Mouse (Mus musculus) ES-Bruce4 (cell line): ENCODE results near the gene Cep89. TPM values are rescaled to one million over a fixed set of nuclear protein-coding genes. Genes with fewer than 3 reads are reported as not detected.

Experiments used
- H3K27ac ChIP-seq: 2 replicates; pipeline ENCODE4 v1.5.1; 2012; ENCODE audit warnings: low read length, inconsistent platforms; ENCODE audit not compliant: insufficient read depth
- H3K27me3 ChIP-seq: 2 replicates; pipeline ENCODE4 v1.6.1; 2012; ENCODE audit warnings: mild to moderate bottlenecking, low read length, inconsistent platforms; ENCODE audit not compliant: control insufficient read depth, poor library complexity, insufficient read depth, severe bottlenecking
- H3K36me3 ChIP-seq: 2 replicates; pipeline ENCODE4 v1.6.1; 2012; ENCODE audit warnings: inconsistent platforms, mild to moderate bottlenecking, low read length, moderate library complexity; ENCODE audit not compliant: control insufficient read depth, poor library complexity, insufficient read depth, severe bottlenecking
- H3K4me1 ChIP-seq: one replicate; pipeline ENCODE4 v1.8.1; 2011; ENCODE audit warnings: low read length; ENCODE audit not compliant: control insufficient read depth, insufficient read depth
- H3K4me3 ChIP-seq: 2 replicates; pipeline ENCODE4 v1.5.1; 2011; ENCODE audit warnings: low read depth, mild to moderate bottlenecking, low read length
- H3K9ac ChIP-seq: 2 replicates; pipeline ENCODE4 v1.6.1; 2012; ENCODE audit warnings: low read depth, mild to moderate bottlenecking, inconsistent platforms; ENCODE audit not compliant: poor library complexity, severe bottlenecking
- H3K9me3 ChIP-seq: replicated peaks from 2 replicates; pipeline ENCODE4 v1.6.1; 2012; ENCODE audit warnings: mild to moderate bottlenecking, low read length, inconsistent platforms; ENCODE audit not compliant: control insufficient read depth, poor library complexity, insufficient read depth, severe bottlenecking
- CTCF ChIP-seq: IDR thresholded peaks from one replicate; pipeline ENCODE4 v1.8.1; 2011; ENCODE audit warnings: low read depth, low read length
- EP300 ChIP-seq: IDR thresholded peaks from 2 replicates; pipeline ENCODE4 v1.6.1; 2011; ENCODE audit warnings: low read depth, low read length; ENCODE audit not compliant: insufficient read depth
- POLR2A ChIP-seq: IDR thresholded peaks from one replicate; pipeline ENCODE4 v1.8.1; 2011; ENCODE audit warnings: low read length; ENCODE audit not compliant: insufficient read depth
- polyA plus RNA-seq: library from polyadenylated mRNA; stranded (reverse); fragments of >200 nt; gene quantifications from 2 replicates; pipeline ENCODE4 v1.2.4, GENCODE M21; 2011; ENCODE audit warnings: low read depth; ENCODE audit not compliant: missing spikeins, insufficient read depth, insufficient read length

Gene Cep89
- polyA plus RNA-seq, 1 experiment = 40.2 TPM

- Histone ChIP-seq H3K36me3 (no peaks in the 10 kb centered on the region), H3K9me3 (no peaks in the 10 kb centered on the region), H3K27ac (no peak overlapping the region), H3K4me3 (no peak overlapping the region), H3K9ac (no peak overlapping the region), H3K4me1 (no peaks in the 10 kb centered on the region), H3K27me3 (no peaks in the 10 kb centered on the region)
- TF ChIP-seq POLR2A (no peak), EP300 (no peak), CTCF (no peak)
These were observed 25.7 kb upstream of the Cep89 start for GRCm38 (mm10) chr7:35371096-35371495.

GRCm38 (mm10) chr7:35372483-35373017 lies 24.3 kb upstream of the Cep89 start:
- Histone ChIP-seq H3K9ac (no peak overlapping the region), H3K36me3 (no peaks in the 10 kb centered on the region), H3K9me3 (no peaks in the 10 kb centered on the region), H3K4me1 (no peaks in the 10 kb centered on the region), H3K4me3 (no peak overlapping the region), H3K27ac (no peak overlapping the region), H3K27me3 (no peaks in the 10 kb centered on the region)
- no peak for TF ChIP-seq POLR2A
- no peak for TF ChIP-seq EP300
- TF ChIP-seq CTCF = no peak

GRCm38 (mm10) chr7:35373146-35373989 lies 23.5 kb upstream of the Cep89 start:
- TF ChIP-seq POLR2A = no peak
- TF ChIP-seq EP300 = peak; percentile 59; the same call in 1 of the 2 replicates
- TF ChIP-seq CTCF = no peak
- Histone ChIP-seq H3K27me3 (no peaks in the 10 kb centered on the region), H3K4me3 (peak overlapping the region; percentile 18; the same call in 1 of the 2 replicates), H3K4me1 (no peaks in the 10 kb centered on the region), H3K27ac (no peak overlapping the region), H3K9ac (no peak overlapping the region), H3K36me3 (no peaks in the 10 kb centered on the region), H3K9me3 (no peaks in the 10 kb centered on the region)

- TF ChIP-seq EP300 (no peak), CTCF (no peak), POLR2A (no peak)
- H3K9me3 ChIP-seq = no peaks in the 10 kb centered on the region
- no peak overlapping the region for H3K4me3 ChIP-seq
- H3K9ac ChIP-seq = no peak overlapping the region
- no peaks in the 10 kb centered on the region for H3K4me1 ChIP-seq
- H3K27ac ChIP-seq = no peak overlapping the region
- H3K27me3 ChIP-seq = no peaks in the 10 kb centered on the region
- H3K36me3 ChIP-seq = no peaks in the 10 kb centered on the region
These were observed 22.6 kb upstream of the Cep89 start for GRCm38 (mm10) chr7:35374265-35374664.

DNA sequence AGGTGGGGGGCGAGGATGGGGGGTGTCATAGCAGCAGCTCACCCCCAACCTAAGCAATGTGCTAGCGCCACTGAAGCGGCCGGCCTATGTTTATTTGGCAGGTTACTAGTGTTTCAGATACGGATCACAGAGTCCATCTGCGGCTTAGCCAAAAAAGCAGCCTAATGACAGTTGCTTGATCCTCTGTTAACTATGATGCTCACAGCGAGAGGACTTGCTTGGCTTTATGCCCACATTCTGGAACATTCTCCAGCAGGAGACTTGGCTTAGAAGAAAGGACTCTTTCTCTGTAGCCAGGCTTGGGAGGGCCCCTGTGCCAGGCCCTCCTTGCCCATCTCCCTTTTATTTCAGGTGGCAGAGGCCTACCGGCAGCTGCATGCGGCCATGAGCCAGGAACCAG lies 20.2 kb upstream of the Cep89 start:
- H3K36me3 ChIP-seq = no peaks in the 10 kb centered on the region
- no peaks in the 10 kb centered on the region for H3K9me3 ChIP-seq
- H3K27me3 ChIP-seq = no peaks in the 10 kb centered on the region
- TF ChIP-seq POLR2A (no peak), EP300 (no peak), CTCF (no peak)
- H3K4me1 ChIP-seq = no peaks in the 10 kb centered on the region
- H3K4me3 ChIP-seq = no peak overlapping the region
- no peak overlapping the region for H3K9ac ChIP-seq
- no peak overlapping the region for H3K27ac ChIP-seq
